Mouse (Mus musculus) ES-E14 (cell line): ENCODE data around the gene Rtel1. TPM values are rescaled to one million over a fixed set of nuclear protein-coding genes. Genes with fewer than 3 reads are reported as not detected.

ENCODE experiments used
- DNase-seq: peaks from one replicate; pipeline ENCODE4 v3.0.0-alpha.2; 2013; ENCODE audit warnings: low read depth, low spot score
- H3K27ac ChIP-seq: 2 replicates; pipeline ENCODE4 v1.5.1; 2012; ENCODE audit warnings: low read depth, mild to moderate bottlenecking, low read length, moderate library complexity, mixed read lengths; ENCODE audit not compliant: poor library complexity, insufficient read depth, severe bottlenecking
- H3K36me3 ChIP-seq: 2 replicates; pipeline ENCODE4 v1.6.1; 2012; ENCODE audit warnings: mild to moderate bottlenecking, low read length, moderate library complexity, mixed read lengths; ENCODE audit not compliant: control insufficient read depth, poor library complexity, insufficient read depth, severe bottlenecking
- H3K4me1 ChIP-seq, 2 experiments: fragments of 150-350 bp in 1 of 2; sonication (generic) in 1 of 2; 2 replicates each; pipeline ENCODE4 v1.6.1; 2012; ENCODE audit warnings: low read length in 2 of 2, mild to moderate bottlenecking in 1 of 2, mixed read lengths in 1 of 2; ENCODE audit not compliant: control insufficient read depth in 2 of 2, insufficient read depth in 2 of 2, poor library complexity in 1 of 2
- H3K4me3 ChIP-seq, 2 experiments: fragments of 150-350 bp in 1 of 2; sonication (generic) in 1 of 2; 2 replicates each; pipeline ENCODE4 v1.5.1; 2012; ENCODE audit warnings: low read length in 2 of 2, low read depth in 1 of 2, mild to moderate bottlenecking in 1 of 2, mixed read lengths in 1 of 2; ENCODE audit not compliant: insufficient read depth in 1 of 2, poor library complexity in 1 of 2, severe bottlenecking in 1 of 2
- H3K9ac ChIP-seq: 2 replicates; pipeline ENCODE4 v1.6.1; 2012; ENCODE audit warnings: low read depth, mild to moderate bottlenecking, low read length, mixed read lengths; ENCODE audit not compliant: poor library complexity, insufficient read depth, severe bottlenecking
- H3K9me3 ChIP-seq: fragments of 150-350 bp; sonication (generic); 2 replicates; pipeline ENCODE4 v1.6.1; 2012; ENCODE audit warnings: low read depth, mild to moderate bottlenecking, low read length; ENCODE audit not compliant: control insufficient read depth, insufficient read depth
- CHD2 ChIP-seq: IDR thresholded peaks from 2 replicates; pipeline ENCODE4 v1.6.1; 2014; ENCODE audit warnings: mild to moderate bottlenecking, low read depth, low read length, inconsistent platforms
- HCFC1 ChIP-seq: IDR thresholded peaks from 2 replicates; pipeline ENCODE4 v1.6.1; 2012; ENCODE audit warnings: low read length, inconsistent platforms, borderline replicate concordance; ENCODE audit not compliant: insufficient read depth
- MAFK ChIP-seq: IDR thresholded peaks from 2 replicates; pipeline ENCODE4 v1.6.1; 2014; ENCODE audit warnings: mild to moderate bottlenecking, low read depth, low read length, inconsistent platforms; ENCODE audit not compliant: insufficient read depth
- ZC3H11A ChIP-seq: IDR thresholded peaks from 2 replicates; pipeline ENCODE4 v1.6.1; 2012; ENCODE audit warnings: low read depth, mild to moderate bottlenecking, inconsistent platforms, low read length, borderline replicate concordance
- ZNF384 ChIP-seq: IDR thresholded peaks from 2 replicates; pipeline ENCODE4 v1.6.1; 2012; ENCODE audit warnings: low read depth, low read length, inconsistent platforms
- in situ Hi-C, 2 experiments: fragments of 600-800 bp; cut with MboI; formaldehyde crosslinking; loops; one replicate each; pipeline ENCODE4 v1.15.1; 2025; ENCODE audit warnings: low sequenced_read_pairs in 2 of 2, inconsistent platforms in 1 of 2; ENCODE audit not compliant: unreplicated experiment in 2 of 2
- total RNA-seq: library from RNA; depleted of rRNA; stranded (reverse); fragments of 300-350 nt; gene quantifications from 2 replicates; pipeline ENCODE4 v1.2.3, GENCODE M21; 2012

Rtel1 gene
- total RNA-seq, 1 experiment = 133 TPM

DNA sequence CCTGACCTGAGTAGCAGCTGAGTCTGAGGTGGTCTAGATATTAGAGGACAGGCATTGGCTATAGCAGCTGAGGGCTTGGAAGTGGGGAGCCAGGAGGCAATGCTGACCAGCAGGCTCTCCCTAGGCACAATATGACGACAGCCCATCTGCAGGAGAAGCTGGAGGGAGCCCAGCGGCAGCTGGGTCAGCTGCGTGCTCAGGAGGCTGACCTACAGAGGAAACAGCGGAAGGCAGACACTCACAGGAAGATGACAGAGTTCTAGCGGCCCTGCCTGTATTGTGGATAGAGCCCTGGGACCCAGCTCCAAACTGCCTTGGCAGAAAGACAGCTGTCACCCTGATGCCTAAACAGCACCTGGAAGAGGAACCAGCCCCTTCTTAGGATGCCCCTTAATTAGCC is 60.7 kb downstream of the Rtel1 start:
- H3K4me1 ChIP-seq = peaks cover 0 to 9% of the 10 kb centered on the region in 2 experiments; a peak in 2 of 4 replicates
- H3K27ac ChIP-seq = no peak overlapping the region
- peaks cover 41% of the 10 kb centered on the region for H3K36me3 ChIP-seq
- DNase-seq = no peak
- H3K4me3 ChIP-seq = no peak overlapping the region
- in situ Hi-C loops = no loop called here
- no peak overlapping the region for H3K9ac ChIP-seq
- TF ChIP-seq ZNF384 (no peak), HCFC1 (no peak), CHD2 (no peak), MAFK (no peak), ZC3H11A (no peak)
- H3K9me3 ChIP-seq = no peaks in the 10 kb centered on the region

DNA sequence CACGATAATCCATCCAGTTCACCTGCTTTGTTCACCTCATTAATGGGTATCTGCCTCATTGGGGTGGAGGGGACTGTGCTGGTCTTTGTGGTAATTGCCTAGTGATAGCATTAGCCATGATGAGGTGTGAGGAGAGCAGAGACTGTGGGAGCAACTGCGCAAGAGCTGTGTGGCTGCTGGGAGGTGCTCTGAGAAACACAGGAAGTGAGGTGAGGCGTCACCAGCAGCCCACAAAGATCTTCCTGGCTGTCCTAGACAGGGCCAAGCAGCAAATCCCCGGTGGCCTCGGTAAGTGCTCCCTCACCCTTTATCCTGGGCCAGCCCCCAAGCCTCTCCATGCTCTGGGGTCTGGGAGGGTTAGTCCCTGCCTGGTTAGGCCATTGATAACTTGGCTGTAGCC is 61.6 kb downstream of the Rtel1 start:
- peaks cover 0 to 9% of the 10 kb centered on the region in 2 experiments; a peak in 2 of 4 replicates for H3K4me1 ChIP-seq

DNA sequence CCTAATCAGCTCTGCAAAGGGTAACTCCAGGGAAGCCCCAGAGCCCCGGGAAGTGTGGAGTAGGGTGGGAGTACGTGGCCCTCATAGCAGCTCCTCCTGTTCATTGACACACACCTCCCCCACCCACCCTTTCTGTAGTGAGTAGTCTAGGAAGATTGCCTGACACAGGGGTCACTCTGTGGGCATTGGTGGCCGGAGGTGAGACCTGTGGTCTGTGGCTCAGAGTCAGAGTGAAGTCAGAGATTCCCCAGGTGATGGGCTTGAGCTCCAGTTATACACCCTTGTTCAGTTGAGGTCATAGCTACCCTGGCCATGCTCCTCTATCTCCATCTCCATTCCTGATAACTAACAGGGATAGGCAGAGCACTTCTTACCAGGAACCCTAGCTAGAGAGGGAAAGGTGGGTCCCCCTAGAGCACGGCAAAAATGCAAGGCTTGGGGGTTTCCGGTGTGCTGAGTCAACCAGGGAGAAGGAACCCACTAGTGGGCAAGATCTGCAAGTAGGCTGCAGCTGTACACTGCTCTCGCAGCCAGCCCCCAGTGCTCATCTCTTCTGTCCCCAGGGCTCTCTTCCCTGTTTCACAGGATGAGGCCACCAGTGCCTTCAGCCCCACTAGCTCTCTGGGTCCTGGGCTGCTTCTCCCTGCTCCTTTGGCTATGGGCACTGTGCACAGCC is 62.2 kb downstream of the Rtel1 start:
- H3K4me3 ChIP-seq = no peak overlapping the region
- no peak overlapping the region for H3K9ac ChIP-seq
- no peaks in the 10 kb centered on the region for H3K9me3 ChIP-seq
- H3K27ac ChIP-seq = no peak overlapping the region
- DNase-seq = no peak
- in situ Hi-C loops = no loop called here
- TF ChIP-seq ZNF384 (no peak), HCFC1 (no peak), MAFK (no peak), CHD2 (no peak), ZC3H11A (no peak)
- H3K4me1 ChIP-seq = peaks cover 0 to 9% of the 10 kb centered on the region in 2 experiments; a peak in 2 of 4 replicates
- peaks cover 41% of the 10 kb centered on the region for H3K36me3 ChIP-seq

More for the DNA sequence above, 61.6 kb downstream of the Rtel1 start:
- in situ Hi-C loops = no loop called here
- H3K36me3 ChIP-seq = peaks cover 41% of the 10 kb centered on the region
- TF ChIP-seq HCFC1 = no peak
- no peak overlapping the region for H3K4me3 ChIP-seq
- no peak overlapping the region for H3K9ac ChIP-seq
- H3K9me3 ChIP-seq = no peaks in the 10 kb centered on the region
- DNase-seq = no peak
- no peak overlapping the region for H3K27ac ChIP-seq

DNA sequence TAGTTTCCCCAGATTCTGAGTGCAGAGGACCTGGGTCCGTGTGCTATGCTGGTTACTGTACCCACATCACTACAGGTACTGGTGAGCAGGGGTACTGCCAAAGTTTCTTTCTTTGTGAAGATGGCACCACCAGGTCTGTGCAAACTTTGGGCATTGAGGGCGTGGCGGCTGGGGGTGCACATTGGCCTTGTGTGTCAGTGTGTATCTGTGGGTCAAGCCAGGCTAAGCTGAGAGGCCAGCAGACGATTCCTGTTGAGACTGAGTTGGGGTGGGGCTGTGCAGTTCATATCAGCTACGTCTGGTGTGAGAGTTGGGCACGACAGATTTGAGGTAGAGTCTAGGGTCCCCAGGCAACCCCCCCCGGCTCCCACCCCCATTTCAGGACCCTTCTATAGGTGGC is 64.9 kb downstream of the Rtel1 start:
- in situ Hi-C loops = no loop called here
- peaks cover 32% of the 10 kb centered on the region for H3K36me3 ChIP-seq
- no peak overlapping the region for H3K4me3 ChIP-seq
- H3K27ac ChIP-seq = no peak overlapping the region
- DNase-seq = no peak
- no peaks in the 10 kb centered on the region for H3K9me3 ChIP-seq
- peaks cover 0 to 9% of the 10 kb centered on the region in 2 experiments; a peak in 2 of 4 replicates for H3K4me1 ChIP-seq
- H3K9ac ChIP-seq = no peak overlapping the region
- TF ChIP-seq MAFK = no peak
- TF ChIP-seq ZNF384 = no peak

DNA sequence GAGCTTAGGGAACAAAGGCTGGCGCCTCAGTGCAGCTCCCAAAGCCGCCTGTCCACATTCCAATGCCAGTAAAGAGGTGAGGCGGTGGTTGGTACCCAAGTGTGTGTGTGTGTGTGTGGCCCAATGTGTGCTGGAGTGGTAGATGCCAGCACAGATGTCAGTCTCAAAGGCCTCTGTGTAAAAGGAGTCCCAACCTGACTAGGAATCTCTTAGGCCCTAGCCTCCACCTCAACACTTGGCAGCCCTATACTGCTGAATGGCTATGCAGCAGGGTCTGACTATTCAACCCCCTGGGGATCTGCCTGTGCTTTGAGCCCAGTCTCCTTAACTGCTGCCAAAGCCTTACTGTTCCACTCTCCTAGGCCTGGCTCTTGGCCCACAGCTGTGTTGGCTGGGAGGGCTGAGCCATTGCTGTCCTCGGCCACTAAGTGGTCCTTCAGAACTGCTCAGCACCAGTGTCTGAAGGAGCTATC is 65.4 kb downstream of the Rtel1 start:
- H3K4me1 ChIP-seq = peaks cover 0 to 9% of the 10 kb centered on the region in 2 experiments; a peak in 2 of 4 replicates
- TF ChIP-seq CHD2 = no peak
- no peak for TF ChIP-seq ZC3H11A
- no peak for TF ChIP-seq MAFK
- TF ChIP-seq HCFC1 = no peak
- no peak for TF ChIP-seq ZNF384
- no peak overlapping the region for H3K9ac ChIP-seq
- H3K4me3 ChIP-seq = no peak overlapping the region
- no peak for DNase-seq
- H3K36me3 ChIP-seq = peaks cover 28% of the 10 kb centered on the region
- no peak overlapping the region; the same call in 1 of the 2 replicates for H3K27ac ChIP-seq
- in situ Hi-C loops = no loop called here
- no peaks in the 10 kb centered on the region for H3K9me3 ChIP-seq
